Mouse (Mus musculus): ENCODE measurements at regions not wholly inside any gene's neighbourhood (a gene's known extent, or its start where the extent isn't known, plus 50 kb on each side); places are given as distances from the start of the nearest gene placed in this dataset.
A peak's percentile ranks its signal among the peaks of the same experiment; 100 is the strongest.

- no peak for DNase-seq (ENCODE audit: low read depth, low spot score)
These were observed 684.9 kb upstream of the Adgrl4 start for GRCm38 (mm10) chr3:150752787-150753186.

GRCm38 (mm10) chr3:150759854-150760253, 677.8 kb upstream of the Adgrl4 start:
- no peak for DNase-seq (ENCODE audit: low read depth, low spot score)

GRCm38 (mm10) chr3:150784576-150784975, 653.1 kb upstream of the Adgrl4 start:
- DNase-seq (ENCODE audit: low read depth, low spot score) = no peak

GRCm38 (mm10) chr3:150817807-150818206, 619.9 kb upstream of the Adgrl4 start:
- DNase-seq (ENCODE audit: low read depth, low spot score) = no peak

GRCm38 (mm10) chr3:150819369-150819768, 618.3 kb upstream of the Adgrl4 start:
- DNase-seq (ENCODE audit: low read depth, low spot score) = no peak

- DNase-seq (ENCODE audit: low read depth, low spot score) = no peak
These were observed 617.6 kb upstream of the Adgrl4 start for GRCm38 (mm10) chr3:150820039-150820438.

GRCm38 (mm10) chr3:150846029-150846428, 591.7 kb upstream of the Adgrl4 start:
- no peak for DNase-seq (ENCODE audit: low read depth, low spot score)

- no peak for DNase-seq (ENCODE audit: low read depth, low spot score)
These were observed 585.6 kb upstream of the Adgrl4 start for GRCm38 (mm10) chr3:150852107-150852506.

- DNase-seq (ENCODE audit: low read depth, low spot score) = no peak
These were observed 541.0 kb upstream of the Adgrl4 start for GRCm38 (mm10) chr3:150896668-150897067.

GRCm38 (mm10) chr3:150910091-150910490, 527.6 kb upstream of the Adgrl4 start:
- DNase-seq (ENCODE audit: low read depth, low spot score) = no peak

- DNase-seq (ENCODE audit: low read depth, low spot score) = no peak
These were observed 482.8 kb upstream of the Adgrl4 start for GRCm38 (mm10) chr3:150954897-150955296.

GRCm38 (mm10) chr3:150999652-151000051, 438.0 kb upstream of the Adgrl4 start:
- DNase-seq (ENCODE audit: low read depth, low spot score) = no peak

- DNase-seq (ENCODE audit: low read depth, low spot score) = peak; percentile 20
These were observed 437.5 kb upstream of the Adgrl4 start for GRCm38 (mm10) chr3:151000217-151000616.

- peak; percentile 8 for DNase-seq (ENCODE audit: low read depth, low spot score)
These were observed 435.7 kb upstream of the Adgrl4 start for GRCm38 (mm10) chr3:151001881-151002412.

- DNase-seq (ENCODE audit: low read depth, low spot score) = no peak
These were observed 434.2 kb upstream of the Adgrl4 start for GRCm38 (mm10) chr3:151003524-151003923.

- no peak for DNase-seq (ENCODE audit: low read depth, low spot score)
These were observed 433.7 kb upstream of the Adgrl4 start for GRCm38 (mm10) chr3:151003990-151004389.

GRCm38 (mm10) chr3:151020014-151020413, 417.7 kb upstream of the Adgrl4 start:
- DNase-seq (ENCODE audit: low read depth, low spot score) = no peak

GRCm38 (mm10) chr3:151057491-151057890, 380.2 kb upstream of the Adgrl4 start:
- DNase-seq (ENCODE audit: low read depth, low spot score) = no peak

- DNase-seq (ENCODE audit: low read depth, low spot score) = no peak
These were observed 365.4 kb upstream of the Adgrl4 start for GRCm38 (mm10) chr3:151072322-151072721.

GRCm38 (mm10) chr3:151116831-151117230, 320.9 kb upstream of the Adgrl4 start:
- DNase-seq (ENCODE audit: low read depth, low spot score) = no peak

- no peak for DNase-seq (ENCODE audit: low read depth, low spot score)
These were observed 320.1 kb upstream of the Adgrl4 start for GRCm38 (mm10) chr3:151117583-151118041.

GRCm38 (mm10) chr3:151124131-151124530, 313.6 kb upstream of the Adgrl4 start:
- DNase-seq (ENCODE audit: low read depth, low spot score) = no peak

GRCm38 (mm10) chr3:151146889-151147288, 290.8 kb upstream of the Adgrl4 start:
- DNase-seq (ENCODE audit: low read depth, low spot score) = no peak

GRCm38 (mm10) chr3:151153340-151153739, 284.3 kb upstream of the Adgrl4 start:
- no peak for DNase-seq (ENCODE audit: low read depth, low spot score)

Data from embryo, embryonic 11.5 days (tissue).